Mouse (Mus musculus) kidney, adult 2 months (tissue): ENCODE measurements at regions not wholly inside any gene's neighbourhood (a gene's known extent, or its start where the extent isn't known, plus 50 kb on each side); places are given as distances from the start of the nearest gene placed in this dataset.
"Not testable (repeated sequence)": the region's sequence is repeated elsewhere in the genome, so short reads cannot be mapped to it uniquely, and the experiment has no call there.

ENCODE experiments used
- DNase-seq: peaks from one replicate; pipeline ENCODE4 v3.0.0; 2021
- H3K27ac ChIP-seq: fragments of 200-500 bp; 2 replicates; pipeline ENCODE4 v1.5.1; 2012; ENCODE audit warnings: low read depth, low read length, control low read depth, inconsistent platforms; ENCODE audit not compliant: insufficient read depth
- H3K27me3 ChIP-seq: fragments of 200-500 bp; replicated peaks from 2 replicates; pipeline ENCODE4 v1.6.1; 2012; ENCODE audit warnings: mild to moderate bottlenecking, moderate library complexity, low read length, inconsistent platforms; ENCODE audit not compliant: control insufficient read depth, insufficient read depth
- H3K36me3 ChIP-seq: fragments of 200-500 bp; 2 replicates; pipeline ENCODE4 v1.6.1; 2012; ENCODE audit warnings: mild to moderate bottlenecking, moderate library complexity, low read length, inconsistent platforms; ENCODE audit not compliant: control insufficient read depth, insufficient read depth
- H3K4me1 ChIP-seq: fragments of 200-500 bp; 2 replicates; pipeline ENCODE4 v1.6.1; 2011; ENCODE audit warnings: low read length; ENCODE audit not compliant: control insufficient read depth, insufficient read depth
- H3K4me3 ChIP-seq: fragments of 200-500 bp; 2 replicates; pipeline ENCODE4 v1.5.1; 2011; ENCODE audit warnings: mild to moderate bottlenecking, low read depth, low read length, control low read depth; ENCODE audit not compliant: insufficient read depth
- CTCF ChIP-seq: fragments of 200-500 bp; conservative IDR thresholded peaks from 2 replicates; pipeline ENCODE4 v1.5.1; 2011; ENCODE audit warnings: low read depth, mild to moderate bottlenecking, control low read depth, low read length, moderate library complexity, mixed read lengths; ENCODE audit not compliant: insufficient read depth, insufficient read length
- POLR2A ChIP-seq: fragments of 200-500 bp; IDR thresholded peaks from one replicate; pipeline ENCODE4 v1.6.1; 2011; ENCODE audit warnings: low read depth, low read length, control low read depth
- WGBS: fragments of 180-500 bp; shearing (Covaris S2); methylation state at CpG from one replicate; pipeline ENCODE4 v1.1.7; 2018; 5-methylcytosine and 5-hydroxymethylcytosine counted together

- Histone ChIP-seq H3K27ac (no peak overlapping the region), H3K4me1 (no peaks in the 10 kb centered on the region), H3K27me3 (no peaks in the 10 kb centered on the region), H3K36me3 (no peaks in the 10 kb centered on the region), H3K4me3 (no peak overlapping the region)
- 68% methylated on average over 6 of the region's 6 CpGs for WGBS
- TF ChIP-seq CTCF: no peak
- TF ChIP-seq POLR2A: no peak
- DNase-seq: no peak
Measured at GRCm38 (mm10) chr3:147652849-147653248, 800.7 kb downstream of the Ttll7 start.

GRCm38 (mm10) chr3:147635486-147635885 lies 783.3 kb downstream of the Ttll7 start:
- H3K27me3 ChIP-seq, H3K4me1 ChIP-seq, H3K4me3 ChIP-seq, DNase-seq, H3K27ac ChIP-seq, H3K36me3 ChIP-seq: not testable (repeated sequence)
- 94% methylated on average over 21 of the region's 21 CpGs for WGBS

GRCm38 (mm10) chr3:147631151-147631550 lies 779.0 kb downstream of the Ttll7 start:
- Histone ChIP-seq H3K27me3 (no peaks in the 10 kb centered on the region), H3K27ac (no peak overlapping the region), H3K4me1 (no peaks in the 10 kb centered on the region), H3K4me3 (no peak overlapping the region), H3K36me3 (no peaks in the 10 kb centered on the region)
- DNase-seq: no peak
- 65% methylated on average over 3 of the region's 3 CpGs for WGBS
- TF ChIP-seq POLR2A: no peak
- TF ChIP-seq CTCF: no peak

- H3K4me1 ChIP-seq: no peaks in the 10 kb centered on the region
- H3K27ac ChIP-seq: no peak overlapping the region
- no peaks in the 10 kb centered on the region for H3K36me3 ChIP-seq
- no peak for TF ChIP-seq POLR2A
- TF ChIP-seq CTCF: no peak
- DNase-seq: peak; percentile 13
- no peak overlapping the region for H3K4me3 ChIP-seq
- 31% methylated on average over 6 of the region's 6 CpGs for WGBS
- H3K27me3 ChIP-seq: no peaks in the 10 kb centered on the region
Measured at GRCm38 (mm10) chr3:147583697-147584315, 731.6 kb downstream of the Ttll7 start.

- Histone ChIP-seq H3K27me3 (no peaks in the 10 kb centered on the region), H3K27ac (no peak overlapping the region), H3K4me3 (no peak overlapping the region), H3K4me1 (no peaks in the 10 kb centered on the region), H3K36me3 (no peaks in the 10 kb centered on the region)
- TF ChIP-seq CTCF (no peak), POLR2A (no peak)
- DNase-seq: no peak
- WGBS: 72% methylated on average over 4 of the region's 4 CpGs
Measured at GRCm38 (mm10) chr3:147571850-147572249, 719.7 kb downstream of the Ttll7 start.

- H3K27ac ChIP-seq: no peak overlapping the region
- no peaks in the 10 kb centered on the region for H3K27me3 ChIP-seq
- H3K4me3 ChIP-seq: no peak overlapping the region
- DNase-seq: no peak
- no peaks in the 10 kb centered on the region for H3K36me3 ChIP-seq
- no peaks in the 10 kb centered on the region for H3K4me1 ChIP-seq
- WGBS: 40% methylated on average over 6 of the region's 6 CpGs
- TF ChIP-seq POLR2A (no peak), CTCF (no peak)
Measured at GRCm38 (mm10) chr3:147545329-147546006, 693.3 kb downstream of the Ttll7 start.

- H3K4me1 ChIP-seq: no peaks in the 10 kb centered on the region
- no peak for DNase-seq
- no peaks in the 10 kb centered on the region for H3K27me3 ChIP-seq
- no peaks in the 10 kb centered on the region for H3K36me3 ChIP-seq
- no peak overlapping the region for H3K4me3 ChIP-seq
- TF ChIP-seq CTCF (no peak), POLR2A (no peak)
- no peak overlapping the region for H3K27ac ChIP-seq
- WGBS: 91% methylated on average over 4 of the region's 4 CpGs
Measured at GRCm38 (mm10) chr3:147542285-147542684, 690.1 kb downstream of the Ttll7 start.
